Mouse (Mus musculus): ENCODE results near the gene Psg18. TPM values are rescaled to one million over a fixed set of nuclear protein-coding genes. Genes with fewer than 3 reads are reported as not detected.

Psg18 gene
- polyA plus RNA-seq (2014; fragmentation: Illumina TruSeq; extraction: RNeasy Lipid Tissue Mini Kit (QIAGEN cat#74804); ENCODE audit: low read depth, low replicate concordance): not detected

DNA sequence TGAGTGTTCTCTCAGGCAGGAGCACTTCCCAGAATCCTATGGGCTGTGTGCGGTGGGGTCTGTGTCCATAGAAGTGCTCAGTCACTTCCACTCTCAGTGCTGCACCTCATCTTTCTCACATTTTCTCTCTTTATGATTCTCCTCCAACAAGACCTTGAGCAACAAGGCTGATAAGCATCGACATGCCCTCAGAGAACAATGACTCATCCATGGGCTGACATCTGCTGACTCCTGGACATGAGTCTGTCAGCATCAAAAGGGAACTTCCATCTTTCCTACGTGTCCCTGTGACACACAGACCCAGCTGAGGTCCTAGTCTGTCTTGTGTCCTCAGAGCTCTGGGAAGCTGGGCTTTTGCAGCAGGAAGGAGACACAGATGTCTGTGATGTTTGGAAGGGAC, at the start of gene Psg18:
TSS of gene Psg18 (minus strand) at position 101 of the 400 bp plus-strand sequence.

Other genes with a start within 250 kb of the Psg18 start
- not detected for gene Igfl3, start 178.5 kb downstream of the Psg18 start, polyA plus RNA-seq (2014; fragmentation: Illumina TruSeq; extraction: RNeasy Lipid Tissue Mini Kit (QIAGEN cat#74804); ENCODE audit: low read depth, low replicate concordance)
- gene Mill1, start 109.7 kb downstream of the Psg18 start, polyA plus RNA-seq (2014; fragmentation: Illumina TruSeq; extraction: RNeasy Lipid Tissue Mini Kit (QIAGEN cat#74804); ENCODE audit: low read depth, low replicate concordance): 0.11 TPM
- gene Psg28, start 77.0 kb upstream of the Psg18 start, polyA plus RNA-seq (2014; fragmentation: Illumina TruSeq; extraction: RNeasy Lipid Tissue Mini Kit (QIAGEN cat#74804); ENCODE audit: low read depth, low replicate concordance): not detected
- not detected for gene Psg26, start 129.2 kb upstream of the Psg18 start, polyA plus RNA-seq (2014; fragmentation: Illumina TruSeq; extraction: RNeasy Lipid Tissue Mini Kit (QIAGEN cat#74804); ENCODE audit: low read depth, low replicate concordance)
- gene Psg25, start 177.3 kb upstream of the Psg18 start, polyA plus RNA-seq (2014; fragmentation: Illumina TruSeq; extraction: RNeasy Lipid Tissue Mini Kit (QIAGEN cat#74804); ENCODE audit: low read depth, low replicate concordance): not detected
- not detected for gene Psg27, start 212.3 kb upstream of the Psg18 start, polyA plus RNA-seq (2014; fragmentation: Illumina TruSeq; extraction: RNeasy Lipid Tissue Mini Kit (QIAGEN cat#74804); ENCODE audit: low read depth, low replicate concordance)

All from adipose tissue, adult 10 weeks (tissue).